Mouse (Mus musculus): ENCODE measurements at regions not wholly inside any gene's neighbourhood (a gene's known extent, or its start where the extent isn't known, plus 50 kb on each side); places are given as distances from the start of the nearest gene placed in this dataset.

GRCm38 (mm10) chr9:27557886-27558285 lies 161.3 kb downstream of the Spata19 start:
- no peak for TF ChIP-seq CTCF (IDR thresholded peaks at IDR 0.05; ENCODE audit: control insufficient read depth, insufficient read depth, insufficient replicate concordance, low read depth, low read length)
- no peak for TF ChIP-seq POLR2A (IDR thresholded peaks at IDR 0.05; ENCODE audit: control insufficient read depth, low read depth, low read length)
